Mouse (Mus musculus) spleen, postnatal 4 days (tissue): ENCODE data around the gene Pgls.

Experiments
- DNase-seq, 2 experiments: peaks; one replicate each; pipeline ENCODE4 v3.0.0; 2022; ENCODE audit warnings: low spot score in 2 of 2

Gene Pgls

GRCm38 (mm10) chr8:71569366-71570290, 22.3 kb upstream of the Pgls start:
- DNase-seq = peak; percentile 65 to 75

GRCm38 (mm10) chr8:71570291-71570954, 21.6 kb upstream of the Pgls start:
- peak; percentile 75 to 88 for DNase-seq

GRCm38 (mm10) chr8:71572077-71572476, 19.9 kb upstream of the Pgls start:
- no peak for DNase-seq

GRCm38 (mm10) chr8:71572847-71573633, 18.9 kb upstream of the Pgls start:
- DNase-seq = no peak

GRCm38 (mm10) chr8:71574426-71574825, 17.6 kb upstream of the Pgls start:
- DNase-seq = no peak

- no peak for DNase-seq
These were observed 17.0 kb upstream of the Pgls start for GRCm38 (mm10) chr8:71575020-71575419.

- no peak for DNase-seq
These were observed 14.1 kb upstream of the Pgls start for GRCm38 (mm10) chr8:71577856-71578387.

- DNase-seq = no peak
These were observed 13.0 kb upstream of the Pgls start for GRCm38 (mm10) chr8:71579009-71579408.

GRCm38 (mm10) chr8:71579476-71579875, 12.5 kb upstream of the Pgls start:
- no peak for DNase-seq

GRCm38 (mm10) chr8:71580201-71580600, 11.8 kb upstream of the Pgls start:
- no peak for DNase-seq

- DNase-seq = peak; percentile 54 to 82
These were observed 5.1 kb upstream of the Pgls start for GRCm38 (mm10) chr8:71586891-71587290.

GRCm38 (mm10) chr8:71588762-71589161, 3.2 kb upstream of the Pgls start:
- DNase-seq = no peak

GRCm38 (mm10) chr8:71591017-71591416, 959 bp upstream of the Pgls start:
- DNase-seq = no peak

GRCm38 (mm10) chr8:71592374-71593170, 596 bp downstream of the Pgls start:
- peak; percentile 72 to 87 for DNase-seq

- DNase-seq = no peak
These were observed 1.8 kb downstream of the Pgls start for GRCm38 (mm10) chr8:71593556-71594323.

- DNase-seq = no peak
These were observed 2.3 kb downstream of the Pgls start for GRCm38 (mm10) chr8:71594324-71594722.

GRCm38 (mm10) chr8:71595862-71596261, 3.9 kb downstream of the Pgls start:
- DNase-seq = peak; percentile 89 to 98

- no peak for DNase-seq
These were observed 4.4 kb downstream of the Pgls start for GRCm38 (mm10) chr8:71596384-71596783.

GRCm38 (mm10) chr8:71596798-71597197, 4.8 kb downstream of the Pgls start:
- DNase-seq = peak in 1 of 2 experiments; percentile 55

- DNase-seq = peak in 1 of 2 experiments; percentile 56
These were observed 5.5 kb downstream of the Pgls start, which contains the start of gene Fam129c for GRCm38 (mm10) chr8:71597451-71597850. Gene Fam129c, plus strand, starts transcription at chr8:71597648.
